Mouse (Mus musculus): ENCODE measurements around the gene Epb41l3.

Gene Epb41l3

DNA sequence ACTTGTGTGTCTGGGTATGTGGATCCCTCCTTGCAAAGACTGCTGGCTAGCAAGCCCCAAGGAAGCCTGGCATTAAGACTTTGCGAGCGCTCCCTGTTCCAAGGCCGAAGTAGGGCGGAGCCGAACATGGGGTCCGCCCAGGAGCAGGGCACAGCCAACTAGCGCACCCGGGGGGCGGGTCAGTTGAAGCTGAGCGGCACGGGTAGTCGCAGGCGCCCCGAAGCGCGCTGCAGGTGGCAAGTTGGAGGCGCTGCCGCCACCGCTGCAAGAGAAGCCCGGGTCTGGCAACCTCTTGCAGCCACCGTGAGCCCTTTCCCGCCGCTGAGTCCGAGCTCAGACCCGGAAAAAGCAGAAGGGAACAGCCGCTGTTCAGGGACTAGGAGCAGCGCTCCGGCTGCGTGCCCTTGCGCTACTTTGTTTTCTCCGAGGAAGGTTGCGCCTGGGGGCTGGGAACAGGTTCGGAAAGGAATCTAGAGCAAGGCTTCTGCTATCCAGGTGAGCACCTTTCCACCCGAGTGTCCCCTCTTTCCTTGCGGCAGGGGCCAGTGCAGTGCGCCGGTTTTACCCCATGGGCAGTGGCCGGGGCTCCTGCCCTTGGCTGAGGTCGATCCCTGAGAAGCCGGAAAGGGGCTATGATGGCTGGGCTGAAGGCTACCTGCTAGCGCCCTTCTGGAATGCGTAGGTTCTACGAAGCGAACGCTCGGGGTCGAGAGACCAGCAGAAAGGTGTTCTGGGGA, at the start of gene Epb41l3:
Gene Epb41l3, plus strand, starts transcription at position 183 of the 737 bp plus-strand sequence.
- TF ChIP-seq GATA4 (IDR thresholded peaks at IDR 0.05; ENCODE audit: insufficient replicate concordance, low read length): no peak

DNA sequence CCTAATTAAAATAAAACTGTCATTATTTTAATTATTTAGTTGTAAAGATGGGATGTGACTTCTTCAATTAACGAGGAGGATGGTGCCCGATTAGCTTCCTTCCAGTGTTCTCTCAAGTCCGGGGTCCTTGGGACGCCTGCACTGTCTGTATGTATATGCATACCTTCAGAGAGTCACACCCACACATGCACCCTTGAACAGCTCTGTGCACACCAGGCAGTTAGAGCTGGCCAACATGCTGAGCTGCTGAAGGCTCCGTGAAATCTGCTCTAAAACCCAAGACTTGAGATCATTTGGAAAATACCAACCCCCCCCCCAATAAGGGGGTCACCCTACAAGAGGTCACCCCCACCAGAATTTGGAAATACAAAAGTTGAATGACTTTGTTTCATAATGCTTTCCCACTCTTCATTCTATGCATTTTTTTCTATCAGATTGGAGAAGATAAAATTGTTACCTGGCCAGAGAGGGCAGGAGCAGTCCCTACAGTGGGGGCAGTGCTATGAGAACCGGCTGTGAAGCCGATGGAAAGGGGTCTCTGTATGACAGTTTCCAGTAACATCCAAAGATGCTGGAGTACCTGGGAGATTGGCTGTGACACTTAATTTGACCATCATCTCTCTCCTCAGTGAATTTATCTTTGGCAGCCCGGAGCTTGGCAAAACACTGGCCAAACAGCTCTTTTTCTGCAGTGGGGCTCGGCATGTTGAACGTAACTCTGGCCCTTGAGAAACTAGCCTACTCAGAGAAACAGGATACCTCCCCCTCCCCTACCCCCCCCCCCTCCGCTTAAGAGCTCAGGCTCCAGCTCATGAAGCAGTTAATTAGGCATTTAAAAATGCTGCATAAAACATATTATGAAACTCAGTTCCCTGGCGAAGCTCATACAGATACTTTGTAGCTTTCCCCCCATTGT, 36.5 kb upstream of the Epb41l3 start:
- TF ChIP-seq GATA4 (IDR thresholded peaks at IDR 0.05; ENCODE audit: insufficient replicate concordance, low read length): no peak

DNA sequence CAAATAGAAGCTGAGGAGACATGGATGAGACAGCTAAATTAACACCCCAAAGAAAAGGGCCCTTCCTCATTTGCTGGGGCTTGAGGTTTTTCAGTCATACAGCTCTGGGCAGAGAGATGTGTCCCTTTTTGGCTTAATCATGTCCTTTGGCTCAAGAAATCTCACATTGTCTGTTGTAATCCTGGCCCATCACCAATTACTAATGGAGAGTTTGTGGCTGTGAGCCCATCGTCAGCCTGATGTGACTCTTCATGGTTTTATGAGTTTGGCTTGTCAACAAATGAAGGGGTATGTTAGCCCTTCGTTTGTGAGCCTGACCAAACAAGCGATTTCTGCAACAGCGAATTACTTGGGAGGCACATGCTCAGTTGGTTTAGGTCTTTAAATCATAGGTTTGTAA, 34.0 kb upstream of the Epb41l3 start:
- TF ChIP-seq GATA4 (IDR thresholded peaks at IDR 0.05; ENCODE audit: insufficient replicate concordance, low read length): no peak

DNA sequence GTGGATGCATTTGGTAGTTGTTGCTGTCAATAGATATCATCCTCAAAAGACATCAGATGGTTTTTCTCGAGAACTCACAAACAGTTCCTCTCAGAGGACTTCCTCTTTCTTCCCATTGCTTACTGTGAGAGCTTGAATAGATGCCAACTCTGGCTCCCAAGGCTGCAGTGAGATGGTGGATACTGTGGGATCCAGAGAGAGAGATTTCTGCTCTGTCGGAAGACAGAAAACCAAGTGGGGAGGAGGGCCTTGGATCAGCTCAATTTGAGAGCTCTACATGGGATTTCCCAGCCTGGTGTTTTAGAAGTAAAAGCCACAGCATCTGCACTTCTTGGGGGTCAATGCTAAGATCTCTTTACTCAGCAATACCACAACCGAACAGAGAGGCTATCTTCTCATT, 26.7 kb upstream of the Epb41l3 start:
- TF ChIP-seq GATA4 (IDR thresholded peaks at IDR 0.05; ENCODE audit: insufficient replicate concordance, low read length): no peak

DNA sequence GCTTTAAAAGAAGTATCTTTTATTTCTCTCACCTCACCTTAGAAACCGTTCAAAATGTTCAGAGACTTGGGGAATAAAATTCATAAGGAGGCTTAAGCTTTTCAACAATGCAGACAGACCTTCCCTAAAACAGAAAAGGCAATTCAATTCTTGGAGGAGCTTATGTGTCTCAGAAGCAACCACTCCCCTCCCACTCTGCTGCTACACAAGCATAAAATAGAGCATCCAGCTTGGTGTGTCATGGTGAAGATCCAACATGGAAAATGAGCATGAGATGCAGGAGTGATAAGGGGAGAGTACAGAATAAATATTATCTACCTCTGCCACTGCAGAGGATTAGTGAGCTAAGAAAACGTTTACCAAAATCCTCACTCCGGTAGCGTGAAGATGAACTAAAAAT, 21.5 kb upstream of the Epb41l3 start:
- TF ChIP-seq GATA4 (IDR thresholded peaks at IDR 0.05; ENCODE audit: insufficient replicate concordance, low read length): no peak

DNA sequence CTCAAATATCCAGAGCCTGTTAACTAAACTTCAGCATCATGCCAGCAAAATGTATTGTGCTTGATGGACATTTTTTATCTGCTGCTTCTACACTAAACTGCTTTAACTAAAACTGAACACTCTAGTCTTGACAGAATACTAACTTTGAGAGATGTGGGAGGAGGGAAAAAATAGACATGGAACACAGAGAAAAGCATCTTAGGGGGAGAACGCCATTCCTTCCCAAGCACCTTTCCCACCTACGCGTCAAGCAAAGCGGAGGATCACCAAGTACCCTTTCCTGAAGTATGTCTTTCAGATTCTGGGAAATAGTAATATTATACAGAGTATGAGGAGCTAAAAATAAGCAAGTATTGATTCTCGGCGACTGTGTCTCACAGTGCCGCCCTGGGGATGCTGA, 15.7 kb upstream of the Epb41l3 start:
- no peak for TF ChIP-seq GATA4 (IDR thresholded peaks at IDR 0.05; ENCODE audit: insufficient replicate concordance, low read length)

DNA sequence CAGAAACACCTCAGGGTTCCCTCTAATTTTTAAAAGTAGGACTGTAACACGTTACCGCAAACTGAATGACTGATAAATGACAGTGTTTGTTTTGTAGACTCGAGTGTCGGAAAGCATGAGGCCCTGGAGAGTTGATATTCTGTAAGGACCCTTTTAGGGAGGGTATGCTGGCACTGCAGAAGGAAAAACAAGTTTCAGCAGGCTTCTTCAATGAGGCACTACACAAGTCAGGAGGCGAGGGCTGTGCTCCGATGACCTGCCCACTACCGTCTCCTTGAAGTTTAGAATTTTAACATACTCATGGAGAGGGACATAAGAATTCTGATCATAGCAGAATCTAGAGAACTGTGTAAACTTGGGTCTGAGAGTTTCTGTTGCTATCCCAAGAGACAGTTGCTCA, 15.1 kb upstream of the Epb41l3 start:
- no peak for TF ChIP-seq GATA4 (IDR thresholded peaks at IDR 0.05; ENCODE audit: insufficient replicate concordance, low read length)

DNA sequence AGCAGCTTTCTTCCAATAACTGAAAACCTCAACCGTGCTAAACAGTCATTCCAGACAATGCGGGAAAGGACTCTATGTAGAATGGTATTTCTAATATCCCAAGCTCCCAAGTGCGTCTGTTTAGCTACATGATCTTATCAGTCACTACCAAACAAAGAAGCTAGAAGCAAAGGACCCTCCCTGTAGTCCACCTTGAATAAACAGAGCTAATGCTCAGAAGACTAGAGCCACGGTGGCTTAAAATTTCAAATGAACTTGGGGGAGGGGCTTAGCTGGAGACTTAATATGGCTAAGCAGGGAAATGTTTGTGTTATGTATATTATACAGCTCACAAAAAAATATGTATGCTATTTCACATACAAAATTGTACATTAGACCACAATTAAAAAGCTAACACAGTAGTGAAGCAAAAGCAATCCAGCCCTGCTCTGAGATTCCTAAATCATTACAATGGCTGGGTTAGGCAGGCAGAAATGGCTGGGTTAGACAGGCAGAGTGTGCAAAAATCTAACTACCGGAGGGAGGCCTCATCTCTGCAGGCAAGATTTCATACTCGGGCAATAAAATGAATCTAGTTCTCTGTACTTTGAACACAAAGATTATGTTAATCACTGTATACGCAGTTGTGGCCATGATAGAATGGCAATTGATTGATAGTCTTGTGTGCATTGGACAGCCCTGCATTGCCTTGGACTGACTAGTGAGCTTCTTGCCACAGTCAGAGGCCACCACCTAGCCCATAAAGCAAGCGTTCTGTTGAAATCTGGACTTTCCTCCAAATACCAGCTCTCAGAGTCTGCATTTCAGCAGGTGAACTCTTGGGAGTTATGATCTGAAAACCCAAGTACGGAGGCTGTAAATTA, 13.4 kb upstream of the Epb41l3 start:
- no peak for TF ChIP-seq GATA4 (IDR thresholded peaks at IDR 0.05; ENCODE audit: insufficient replicate concordance, low read length)

DNA sequence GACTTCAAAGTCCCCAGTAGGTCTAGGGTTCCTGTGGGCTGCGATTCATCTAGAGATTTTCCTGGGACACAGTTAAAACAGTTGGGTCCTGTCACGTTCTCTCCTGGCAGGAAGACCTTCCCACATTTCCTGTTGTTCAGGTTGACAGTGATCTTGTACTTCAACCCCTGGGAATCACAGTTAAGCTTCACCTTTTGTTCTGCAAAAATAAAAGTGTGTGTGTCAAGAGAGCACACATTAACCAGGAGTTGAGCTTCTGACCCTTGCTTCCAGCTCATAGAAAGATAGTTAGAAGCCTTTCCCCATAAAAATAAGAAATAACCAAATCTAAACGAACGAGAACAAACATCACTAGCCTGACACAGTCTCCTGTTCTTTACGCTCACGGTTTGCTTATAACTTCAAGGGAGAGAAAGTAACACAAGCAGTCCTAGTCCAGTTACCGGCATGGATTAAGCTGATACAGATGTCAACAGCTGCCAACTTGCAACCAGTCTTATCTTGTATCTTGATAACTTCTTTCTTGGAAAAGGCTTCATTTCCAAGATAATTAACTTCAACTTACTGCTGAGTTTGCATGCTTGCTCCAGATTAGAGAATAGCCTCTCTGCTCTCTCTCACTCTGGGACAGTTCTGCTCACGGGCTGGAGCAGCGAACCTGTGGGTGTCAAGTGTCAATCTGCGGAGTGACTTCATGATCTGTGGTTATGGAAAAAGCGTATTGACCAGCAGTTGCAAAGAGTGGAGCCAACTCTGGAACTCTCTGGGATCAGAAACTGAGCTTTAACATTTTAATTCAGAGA, 7.3 kb upstream of the Epb41l3 start:
- no peak for TF ChIP-seq GATA4 (IDR thresholded peaks at IDR 0.05; ENCODE audit: insufficient replicate concordance, low read length)

DNA sequence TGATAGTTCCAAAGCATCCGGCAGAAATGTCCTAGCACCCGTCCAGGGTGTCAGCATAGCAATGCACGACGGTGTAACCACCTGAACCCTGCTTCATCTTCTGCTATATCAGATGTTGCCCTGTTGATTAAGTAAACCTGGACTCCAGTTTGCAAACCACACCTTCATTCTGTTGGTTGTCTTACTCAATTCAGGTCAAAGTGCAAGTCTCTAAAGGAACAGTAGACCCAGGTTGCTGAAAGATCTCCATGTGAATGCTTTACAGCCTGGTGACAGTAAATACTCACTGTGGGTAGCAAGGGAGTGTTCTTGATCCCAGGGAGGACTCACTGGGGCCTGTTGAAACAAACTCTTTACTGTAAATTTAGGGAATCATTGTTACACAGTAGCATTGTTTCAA, 1.4 kb upstream of the Epb41l3 start:
- TF ChIP-seq GATA4 (IDR thresholded peaks at IDR 0.05; ENCODE audit: insufficient replicate concordance, low read length): no peak

DNA sequence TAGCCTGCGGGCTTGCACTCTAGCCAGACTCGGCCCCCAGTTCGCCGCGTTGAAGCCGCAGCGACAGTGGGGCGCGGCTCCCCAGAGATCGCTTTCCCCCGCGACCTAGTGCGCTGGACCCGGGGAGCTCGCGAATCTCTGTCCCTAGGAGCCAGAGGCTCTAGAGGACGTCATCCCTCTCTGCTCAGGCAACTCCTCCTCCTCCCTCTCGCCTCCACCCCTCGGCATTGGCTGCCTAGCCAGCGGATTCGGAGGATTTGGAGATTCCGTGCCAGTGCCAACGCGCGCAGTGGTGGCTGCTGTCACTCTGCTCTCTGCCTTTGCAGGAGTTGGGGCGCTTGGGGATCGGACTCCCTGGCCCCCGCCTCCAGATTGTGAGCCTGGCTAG, 749 bp downstream of the Epb41l3 start:
- TF ChIP-seq GATA4 (IDR thresholded peaks at IDR 0.05; ENCODE audit: insufficient replicate concordance, low read length): no peak

DNA sequence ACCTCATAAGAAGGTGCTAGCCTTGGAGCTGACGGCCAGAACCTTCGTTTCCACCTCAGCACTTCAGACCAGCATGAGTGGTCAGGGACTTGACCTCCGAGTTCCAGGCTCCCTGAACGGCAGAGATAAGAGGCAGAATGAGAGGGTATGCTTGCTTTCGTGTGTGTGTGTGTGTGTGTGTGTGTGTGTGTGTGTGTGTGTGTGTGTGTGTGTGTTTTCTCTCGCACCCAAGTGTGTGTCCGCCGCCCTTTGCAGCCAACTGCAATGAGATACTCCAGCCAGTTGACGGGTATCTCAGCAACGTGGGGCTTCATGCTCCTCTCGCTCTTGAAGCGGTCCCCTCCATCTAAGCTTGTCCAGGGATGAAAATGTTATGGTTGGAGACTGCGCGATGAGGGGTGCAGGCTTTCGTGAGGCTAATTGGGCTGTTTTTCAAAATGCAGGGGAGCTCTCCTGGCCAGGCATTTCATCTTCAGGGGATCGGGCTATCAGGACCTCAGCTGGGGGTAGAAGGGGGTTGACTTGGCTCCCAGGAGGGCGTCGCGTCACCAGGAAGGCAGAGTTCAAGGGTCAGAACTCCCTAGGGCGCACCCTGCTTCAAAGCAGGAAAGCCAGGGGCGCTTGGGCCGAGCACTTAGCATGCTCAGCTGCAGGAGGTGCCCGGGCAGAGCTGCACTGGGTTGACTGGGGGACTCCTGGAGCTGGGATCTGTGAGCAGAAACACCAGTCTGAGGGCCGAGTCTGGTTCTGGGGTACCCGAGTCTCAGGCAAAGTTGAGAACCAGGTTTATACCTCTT, 1.5 kb downstream of the Epb41l3 start:
- no peak for TF ChIP-seq GATA4 (IDR thresholded peaks at IDR 0.05; ENCODE audit: insufficient replicate concordance, low read length)

DNA sequence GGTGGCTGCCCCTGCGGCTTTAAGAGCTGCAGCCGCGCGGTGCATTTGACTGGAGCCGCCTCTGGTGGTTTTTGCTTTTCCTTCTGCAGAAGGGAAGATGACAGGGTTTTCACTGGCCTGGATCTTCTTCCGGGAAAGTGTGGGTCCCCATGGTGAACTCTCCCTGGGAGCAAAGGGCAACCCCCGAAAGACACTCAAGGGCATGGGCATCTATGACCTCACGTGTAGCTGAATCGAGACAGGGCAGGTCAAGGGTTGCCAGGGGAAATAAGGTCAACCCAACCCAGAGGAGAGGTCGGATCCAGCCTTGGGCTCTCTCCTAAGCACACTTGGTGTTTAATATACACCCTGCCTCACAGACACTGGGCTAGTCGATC, 2.0 kb downstream of the Epb41l3 start:
- no peak for TF ChIP-seq GATA4 (IDR thresholded peaks at IDR 0.05; ENCODE audit: insufficient replicate concordance, low read length)

DNA sequence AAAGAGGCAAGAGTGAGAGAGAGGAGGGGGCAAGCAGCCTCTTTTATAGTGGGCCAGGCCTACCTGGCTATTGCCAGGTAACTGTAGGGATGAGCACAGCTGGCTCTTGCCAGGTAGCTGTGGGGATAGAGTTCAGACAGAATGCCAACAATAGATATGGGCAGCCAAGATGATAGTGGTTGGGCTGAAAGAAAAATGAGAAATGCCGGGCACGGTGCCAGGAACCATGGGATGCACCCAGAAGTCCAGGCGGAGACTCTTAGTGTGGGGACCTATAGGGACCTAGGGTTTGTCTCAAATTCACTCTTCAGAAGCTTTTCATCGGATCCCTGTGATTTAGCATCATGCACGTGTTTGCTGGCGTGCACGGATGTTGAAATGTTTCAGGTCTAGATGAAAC, 6.8 kb downstream of the Epb41l3 start:
- no peak for TF ChIP-seq GATA4 (IDR thresholded peaks at IDR 0.05; ENCODE audit: insufficient replicate concordance, low read length)

Measured in liver, adult (tissue).